Mouse (Mus musculus) myocyte (in vitro differentiated cells): Measurements from ENCODE around the gene Tgfbr1.

ENCODE experiments used
- CEBPB ChIP-seq: IDR thresholded peaks from 2 replicates; pipeline ENCODE4 v1.6.1; 2011; ENCODE audit warnings: mild to moderate bottlenecking, moderate library complexity; ENCODE audit not compliant: poor library complexity, insufficient read depth, severe bottlenecking
- E2F4 ChIP-seq: IDR thresholded peaks from one replicate; pipeline ENCODE4 v1.6.1; 2011; ENCODE audit warnings: mild to moderate bottlenecking, control low read depth, moderate library complexity; ENCODE audit not compliant: insufficient read depth
- MAX ChIP-seq: IDR thresholded peaks from one replicate; pipeline ENCODE4 v1.6.1; 2011; ENCODE audit warnings: low read depth, mild to moderate bottlenecking, control low read depth
- MYOD1 ChIP-seq, 3 experiments: IDR thresholded peaks; one replicate each; pipeline ENCODE4 v1.6.1; 2011; ENCODE audit warnings: control low read depth in 2 of 3, low read depth in 2 of 3, mild to moderate bottlenecking in 2 of 3, moderate library complexity in 1 of 3; ENCODE audit not compliant: insufficient read length in 2 of 3, control insufficient read depth in 1 of 3
- MYOG ChIP-seq, 3 experiments: IDR thresholded peaks; one replicate each; pipeline ENCODE4 v1.6.1; 2011; ENCODE audit warnings: control low read depth in 2 of 3, low read depth in 2 of 3, mild to moderate bottlenecking in 2 of 3; ENCODE audit not compliant: insufficient read length in 2 of 3, control insufficient read depth in 1 of 3, insufficient read depth in 1 of 3
- POLR2A ChIP-seq: IDR thresholded peaks from one replicate; pipeline ENCODE4 v1.6.1; 2011; ENCODE audit warnings: low read depth, mild to moderate bottlenecking, control low read depth, moderate library complexity; ENCODE audit not compliant: insufficient read length
- REST ChIP-seq: IDR thresholded peaks from one replicate; pipeline ENCODE4 v1.6.1; 2011; ENCODE audit warnings: mild to moderate bottlenecking, control low read depth, moderate library complexity; ENCODE audit not compliant: insufficient read depth, insufficient read length
- TCF12 ChIP-seq: IDR thresholded peaks from one replicate; pipeline ENCODE4 v1.6.1; 2011; ENCODE audit warnings: mild to moderate bottlenecking, control low read depth; ENCODE audit not compliant: poor library complexity, insufficient read depth, severe bottlenecking
- USF1 ChIP-seq: IDR thresholded peaks from one replicate; pipeline ENCODE4 v1.6.1; 2011; ENCODE audit warnings: low read depth, mild to moderate bottlenecking, control low read depth, moderate library complexity

DNA sequence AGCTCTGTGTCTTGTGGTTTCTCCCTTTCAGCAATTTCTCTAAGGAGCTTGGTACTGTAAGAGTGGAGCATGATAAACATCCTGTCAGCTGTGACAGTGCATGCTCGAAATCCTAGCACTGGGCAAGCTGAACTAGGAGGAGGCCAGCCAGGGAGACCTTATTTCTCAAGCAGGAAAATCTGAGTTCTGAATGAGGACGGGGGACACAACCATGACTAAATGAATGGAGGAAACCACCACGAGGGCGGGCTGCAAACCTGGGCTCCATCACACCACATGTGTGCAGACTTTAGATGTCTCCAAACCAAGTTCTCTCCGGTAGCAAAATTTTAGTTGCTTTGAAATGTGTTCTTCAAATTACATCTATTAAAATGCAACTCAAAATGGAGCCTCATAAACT, 96.1 kb downstream of the Tgfbr1 start:
- TF ChIP-seq MYOD1 (IDR thresholded peaks at IDR 0.05; ENCODE audit: control insufficient read depth in 1 of 3, insufficient read length in 2 of 3, low read depth in 2 of 3) (no peak), POLR2A (no peak), CEBPB (no peak), USF1 (no peak), E2F4 (no peak), MYOG (IDR thresholded peaks at IDR 0.05; ENCODE audit: control insufficient read depth in 1 of 3, insufficient read depth in 1 of 3, insufficient read length in 2 of 3, low read depth in 2 of 3) (no peak), MAX (no peak), TCF12 (no peak), REST (no peak)
